Mouse (Mus musculus) E14TG2a.4 (cell line): ENCODE data around the gene Sh2b3.

Experiments
- H3K27me3 ChIP-seq: 2 replicates; pipeline ENCODE4 v1.6.1; 2014; ENCODE audit warnings: low read length, control low read depth; ENCODE audit not compliant: insufficient read depth
- H3K36me3 ChIP-seq: 2 replicates; pipeline ENCODE4 v1.6.1; 2014; ENCODE audit warnings: low read length, control low read depth; ENCODE audit not compliant: insufficient read depth
- H3K4me1 ChIP-seq: replicated peaks from 2 replicates; pipeline ENCODE4 v1.6.1; 2014; ENCODE audit warnings: low read depth, low read length, control low read depth
- H3K4me3 ChIP-seq: replicated peaks from 2 replicates; pipeline ENCODE4 v1.5.1; 2014; ENCODE audit warnings: mild to moderate bottlenecking, low read length
- H3K9me3 ChIP-seq: 2 replicates; pipeline ENCODE4 v1.6.1; 2014; ENCODE audit warnings: low read length, control low read depth
- CTCF ChIP-seq: conservative IDR thresholded peaks from 2 replicates; pipeline ENCODE4 v1.5.1; 2014; ENCODE audit warnings: low read length
- NANOG ChIP-seq: IDR thresholded peaks from 2 replicates; pipeline ENCODE4 v1.6.1; 2014; ENCODE audit warnings: borderline replicate concordance, low read length, mixed read lengths
- POU5F1 ChIP-seq: IDR thresholded peaks from 2 replicates; pipeline ENCODE4 v1.6.1; 2014; ENCODE audit warnings: low read length, borderline replicate concordance

Gene Sh2b3

GRCm38 (mm10) chr5:121834241-121834606, 3.2 kb downstream of the Sh2b3 start:
- TF ChIP-seq POU5F1: no peak
- TF ChIP-seq NANOG: no peak
- no peak for TF ChIP-seq CTCF
- H3K4me1 ChIP-seq: peaks cover 65% of the 10 kb centered on the region
- peaks cover 41% of the 10 kb centered on the region for H3K27me3 ChIP-seq
- H3K9me3 ChIP-seq: no peaks in the 10 kb centered on the region
- 0 out of 2 replicates have a peak overlapping the region, but pooled peaks have one; percentile 17 for H3K4me3 ChIP-seq
- H3K36me3 ChIP-seq: peaks cover 18% of the 10 kb centered on the region

- H3K36me3 ChIP-seq: peaks cover 18% of the 10 kb centered on the region
- H3K4me3 ChIP-seq: 0 out of 2 replicates have a peak overlapping the region, but pooled peaks have one; percentile 17
- H3K4me1 ChIP-seq: peaks cover 63% of the 10 kb centered on the region
- no peak for TF ChIP-seq CTCF
- TF ChIP-seq POU5F1: no peak
- TF ChIP-seq NANOG: no peak
- H3K9me3 ChIP-seq: no peaks in the 10 kb centered on the region
- H3K27me3 ChIP-seq: peaks cover 42% of the 10 kb centered on the region
Observed at GRCm38 (mm10) chr5:121833572-121834240, 3.7 kb downstream of the Sh2b3 start.

GRCm38 (mm10) chr5:121833159-121833558, 4.3 kb downstream of the Sh2b3 start:
- H3K36me3 ChIP-seq: peaks cover 19% of the 10 kb centered on the region
- TF ChIP-seq POU5F1 (no peak), NANOG (no peak), CTCF (no peak)
- no peak overlapping the region for H3K4me3 ChIP-seq
- H3K4me1 ChIP-seq: peaks cover 59% of the 10 kb centered on the region
- peaks cover 45% of the 10 kb centered on the region for H3K27me3 ChIP-seq
- no peaks in the 10 kb centered on the region for H3K9me3 ChIP-seq

GRCm38 (mm10) chr5:121832376-121833155, 4.9 kb downstream of the Sh2b3 start:
- no peak for TF ChIP-seq NANOG
- no peak for TF ChIP-seq CTCF
- no peak for TF ChIP-seq POU5F1
- H3K27me3 ChIP-seq: peaks cover 51% of the 10 kb centered on the region
- H3K9me3 ChIP-seq: no peaks in the 10 kb centered on the region
- peaks cover 59% of the 10 kb centered on the region for H3K4me1 ChIP-seq
- peaks cover 25% of the 10 kb centered on the region for H3K36me3 ChIP-seq
- H3K4me3 ChIP-seq: no peak overlapping the region

GRCm38 (mm10) chr5:121831002-121831601, 6.3 kb downstream of the Sh2b3 start:
- H3K27me3 ChIP-seq: peaks cover 55% of the 10 kb centered on the region
- H3K4me3 ChIP-seq: no peak overlapping the region
- peaks cover 39% of the 10 kb centered on the region for H3K36me3 ChIP-seq
- TF ChIP-seq CTCF (no peak), NANOG (no peak), POU5F1 (no peak)
- H3K4me1 ChIP-seq: peaks cover 64% of the 10 kb centered on the region
- no peaks in the 10 kb centered on the region for H3K9me3 ChIP-seq

- Histone ChIP-seq H3K4me1 (peaks cover 50% of the 10 kb centered on the region), H3K4me3 (peak overlapping the region; percentile 80), H3K36me3 (peaks cover 63% of the 10 kb centered on the region), H3K9me3 (no peaks in the 10 kb centered on the region), H3K27me3 (peaks cover 37% of the 10 kb centered on the region)
- TF ChIP-seq CTCF: no peak
- TF ChIP-seq NANOG: no peak
- TF ChIP-seq POU5F1: no peak
Observed at GRCm38 (mm10) chr5:121828491-121829432, 8.7 kb downstream of the Sh2b3 start.

GRCm38 (mm10) chr5:121827876-121828275, 9.6 kb downstream of the Sh2b3 start:
- TF ChIP-seq POU5F1: no peak
- TF ChIP-seq NANOG: no peak
- no peak for TF ChIP-seq CTCF
- Histone ChIP-seq H3K36me3 (peaks cover 72% of the 10 kb centered on the region), H3K4me3 (peak overlapping the region; percentile 80), H3K4me1 (peaks cover 45% of the 10 kb centered on the region), H3K27me3 (peaks cover 34% of the 10 kb centered on the region), H3K9me3 (no peaks in the 10 kb centered on the region)
